Mouse (Mus musculus) kidney, adult 8-10 months (tissue): ENCODE measurements around the gene Mecom.
A peak's percentile ranks its signal among the peaks of the same experiment; 100 is the strongest.

Experiments used
- DNase-seq, 2 experiments: peaks; one replicate each; pipeline ENCODE4 v3.0.0; 2022

The Mecom gene

GRCm38 (mm10) chr3:30012666-30013365 lies 535.0 kb downstream of the Mecom start:
- peak in 1 of 2 experiments; percentile 47 for DNase-seq

DNA sequence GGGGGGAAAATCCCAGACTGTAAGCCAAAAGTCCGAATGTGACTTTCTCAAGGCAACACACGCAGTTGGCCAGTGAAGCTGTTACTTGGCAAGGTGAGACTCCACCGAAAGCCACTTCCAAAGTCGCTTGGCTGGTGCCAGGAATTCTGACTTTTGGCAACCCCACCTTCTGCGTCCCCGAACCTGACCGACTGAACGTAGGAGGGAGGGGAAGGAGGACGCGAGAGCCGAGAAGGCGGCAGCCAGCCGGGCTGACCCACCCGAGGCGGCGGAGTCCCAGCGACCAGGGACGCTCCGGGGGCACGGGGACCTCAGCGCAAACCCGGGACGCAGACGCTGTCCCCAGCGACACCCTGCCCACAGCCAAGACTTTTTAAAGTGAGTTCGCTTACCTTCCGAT lies 535.7 kb downstream of the Mecom start:
- peak; percentile 53 to 66 for DNase-seq

GRCm38 (mm10) chr3:30011712-30012111 lies 536.1 kb downstream of the Mecom start:
- DNase-seq = no peak

GRCm38 (mm10) chr3:30010889-30011288 lies 536.9 kb downstream of the Mecom start:
- no peak for DNase-seq

DNA sequence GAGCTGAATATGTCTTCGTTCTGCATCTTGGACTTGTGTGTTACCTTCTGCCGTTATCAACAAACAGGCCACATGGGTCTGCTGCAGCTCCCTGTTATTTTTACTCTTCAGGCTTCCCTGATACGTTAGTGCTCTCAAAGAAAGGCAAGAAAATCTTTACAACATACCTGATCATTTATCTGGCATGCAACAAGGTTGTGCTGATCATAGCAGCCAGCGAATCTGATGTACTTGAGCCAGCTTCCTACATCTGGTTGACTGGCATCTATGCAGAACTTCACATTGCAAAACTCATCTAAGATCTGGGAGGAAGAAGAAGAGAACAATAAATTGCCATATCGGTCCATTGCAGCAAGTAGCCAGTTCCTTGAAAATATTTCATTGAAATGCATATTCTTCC lies 538.2 kb downstream of the Mecom start:
- DNase-seq = no peak

DNA sequence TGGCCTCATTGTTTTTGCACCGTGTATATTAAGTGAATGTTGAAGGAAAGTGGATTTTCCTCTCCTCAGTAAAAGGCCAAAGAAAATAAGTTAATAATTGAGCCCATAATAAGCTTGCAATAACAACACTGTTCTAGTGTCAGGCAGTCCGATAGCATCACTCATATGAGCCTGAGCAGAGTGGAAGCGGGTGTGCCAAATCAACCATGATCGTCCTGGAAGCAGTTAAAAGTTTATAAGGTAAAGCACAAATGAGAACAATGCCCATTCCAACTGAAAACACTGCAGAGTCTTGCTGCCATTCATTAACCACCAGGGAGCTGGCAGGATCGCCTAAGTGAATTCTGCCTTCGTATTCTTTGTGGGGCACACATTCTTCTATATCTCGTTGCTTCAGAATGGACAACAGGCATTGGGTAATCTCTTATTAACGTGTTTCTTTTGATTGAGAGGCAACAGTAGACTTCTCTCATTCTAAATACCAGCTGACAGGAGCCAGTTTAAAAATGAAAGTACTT lies 542.9 kb downstream of the Mecom start:
- DNase-seq = no peak

DNA sequence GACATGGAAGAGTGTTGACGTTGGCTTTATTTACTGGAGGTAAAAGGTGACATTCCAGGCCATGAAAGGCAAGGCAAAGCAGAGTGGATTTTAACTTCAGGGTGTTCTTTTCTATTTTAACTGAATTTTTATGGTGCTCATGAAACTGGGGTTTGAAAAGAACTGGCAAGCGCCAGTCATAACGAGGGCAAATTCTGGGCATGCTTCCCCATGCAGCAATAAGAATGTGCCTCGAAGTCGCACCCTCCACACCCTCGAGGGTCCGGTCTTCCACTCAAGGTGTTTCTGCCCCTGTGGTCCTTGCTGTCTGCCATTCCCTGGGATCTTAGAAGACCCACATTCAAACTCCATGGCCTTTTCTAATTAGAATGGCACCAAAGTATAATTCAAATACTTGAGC lies 547.5 kb downstream of the Mecom start:
- DNase-seq = no peak

DNA sequence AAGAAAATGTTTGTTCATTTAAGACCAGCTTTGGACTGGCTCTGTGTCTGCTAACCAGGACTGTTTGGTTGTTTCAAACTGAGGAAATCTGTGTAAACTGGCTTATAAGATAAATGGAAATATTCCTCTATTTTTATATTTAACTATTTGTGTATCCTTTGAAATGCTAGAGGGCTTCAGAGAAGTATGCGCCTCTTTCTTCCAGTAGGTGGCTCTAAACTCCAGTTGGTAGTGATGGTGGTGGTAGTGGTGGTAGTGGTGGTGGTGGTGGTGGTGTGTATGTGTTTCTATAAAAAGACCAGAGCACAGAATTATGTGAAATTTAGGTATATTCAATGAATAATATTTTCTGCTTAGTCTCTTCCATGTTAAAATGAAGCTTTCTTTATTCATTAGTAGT lies 548.8 kb downstream of the Mecom start:
- DNase-seq = no peak

GRCm38 (mm10) chr3:29997068-29997467 lies 550.7 kb downstream of the Mecom start:
- no peak for DNase-seq

DNA sequence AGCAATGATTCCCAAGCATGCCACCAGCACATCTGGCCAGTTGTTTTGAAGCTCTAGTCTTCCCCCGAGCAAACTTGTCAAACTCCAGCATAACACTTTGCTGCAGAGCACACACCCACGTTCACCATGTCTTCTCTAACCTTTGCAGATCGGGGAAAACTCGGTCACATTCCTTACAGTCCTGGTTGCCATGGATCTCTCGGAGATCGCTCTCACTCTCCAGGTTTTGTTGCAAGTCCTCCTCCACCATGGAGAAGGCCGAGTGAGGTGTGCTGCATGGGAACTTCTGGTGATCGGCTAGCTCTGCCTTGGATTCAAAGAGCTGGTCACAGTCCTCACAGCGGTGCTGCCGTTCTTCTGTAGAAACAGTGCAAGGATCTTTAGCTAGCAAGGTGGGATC lies 554.5 kb downstream of the Mecom start:
- DNase-seq = no peak

- DNase-seq = no peak
Observed at GRCm38 (mm10) chr3:29991523-29991922, 556.3 kb downstream of the Mecom start.

- DNase-seq = no peak
Observed at GRCm38 (mm10) chr3:29984431-29984830, 563.4 kb downstream of the Mecom start.

GRCm38 (mm10) chr3:29981259-29981910 lies 566.4 kb downstream of the Mecom start:
- peak in 1 of 2 experiments; percentile 19 for DNase-seq

DNA sequence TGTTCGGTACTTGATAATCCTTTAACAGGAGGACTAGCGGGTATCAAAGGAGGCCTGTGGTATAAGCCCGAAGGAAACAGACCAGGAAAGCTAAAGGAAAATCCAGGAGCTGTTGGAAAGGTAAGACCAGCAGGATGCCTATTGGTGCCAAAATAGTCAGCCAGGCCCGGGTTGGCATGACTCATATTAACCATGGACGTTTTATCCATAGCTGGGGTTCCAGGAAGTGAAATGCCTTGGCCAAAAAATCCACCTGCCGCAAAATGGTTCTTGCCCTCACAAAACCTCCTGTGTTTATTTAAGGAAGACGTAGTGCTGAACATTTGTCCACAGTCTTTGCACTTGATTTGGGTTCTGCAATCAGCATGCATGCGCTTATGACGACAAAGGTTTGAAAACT lies 567.3 kb downstream of the Mecom start:
- DNase-seq = no peak

DNA sequence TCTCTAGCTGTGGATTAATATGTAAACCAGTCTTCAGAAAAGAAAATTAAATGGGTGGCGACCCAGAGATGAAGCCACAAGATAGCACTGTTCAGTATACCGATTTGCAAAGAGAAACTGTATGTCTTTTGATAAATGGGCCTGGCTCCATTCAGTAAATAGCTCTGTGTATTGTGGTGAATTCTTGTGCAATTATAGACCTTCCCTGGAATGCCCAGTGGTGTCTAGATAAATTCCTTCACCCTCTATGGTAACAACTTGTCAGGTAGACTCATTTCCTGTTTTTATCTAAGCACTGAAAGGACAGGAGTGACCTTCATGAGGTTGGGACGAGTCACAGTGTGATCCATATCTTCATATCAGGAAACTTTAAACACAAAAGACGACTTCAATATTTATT lies 571.2 kb downstream of the Mecom start:
- no peak for DNase-seq

DNA sequence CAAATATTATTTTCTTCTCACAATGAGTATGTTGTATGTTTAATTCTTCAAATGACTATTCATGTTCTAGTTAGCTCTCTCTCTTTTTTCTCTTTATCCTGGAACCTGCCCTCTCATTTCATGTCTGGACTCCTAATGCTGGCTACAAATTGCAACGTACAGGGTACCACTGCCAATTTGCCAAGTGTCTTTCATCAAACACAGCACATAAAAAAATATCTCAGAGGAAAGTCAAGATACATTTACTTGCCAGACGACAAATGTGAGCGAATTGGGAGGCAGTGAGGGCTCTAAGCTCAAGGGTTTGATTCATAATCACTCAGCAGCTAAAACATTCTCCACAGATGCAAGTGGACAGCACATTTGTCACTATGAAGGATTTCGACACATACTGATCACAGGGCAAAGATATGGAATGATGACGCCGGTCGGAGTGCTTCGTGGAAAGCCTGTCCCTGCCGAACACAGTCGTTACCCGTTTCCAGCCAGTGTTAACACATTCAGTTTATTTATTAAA lies 579.3 kb downstream of the Mecom start:
- no peak for DNase-seq

GRCm38 (mm10) chr3:29963953-29964352 lies 583.9 kb downstream of the Mecom start:
- DNase-seq = no peak

DNA sequence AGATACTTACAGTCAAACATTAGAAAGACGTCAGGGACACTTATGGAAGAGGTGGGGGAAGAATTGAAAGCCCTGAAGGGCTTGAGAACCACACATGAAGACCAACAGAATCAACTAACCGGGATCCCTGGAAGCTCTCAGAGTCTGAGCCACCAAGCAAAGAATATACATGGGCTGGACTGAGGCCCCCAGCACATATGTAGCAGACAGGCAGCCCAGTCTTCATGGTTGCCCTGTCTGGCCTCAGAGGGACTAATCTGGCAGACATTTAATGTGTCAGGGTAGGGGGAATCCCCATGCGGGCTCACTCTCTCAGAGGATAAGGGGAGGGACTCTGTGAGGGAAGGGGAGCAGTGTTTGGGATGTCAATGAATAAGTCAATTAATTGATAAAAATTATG lies 584.4 kb downstream of the Mecom start:
- DNase-seq = no peak

DNA sequence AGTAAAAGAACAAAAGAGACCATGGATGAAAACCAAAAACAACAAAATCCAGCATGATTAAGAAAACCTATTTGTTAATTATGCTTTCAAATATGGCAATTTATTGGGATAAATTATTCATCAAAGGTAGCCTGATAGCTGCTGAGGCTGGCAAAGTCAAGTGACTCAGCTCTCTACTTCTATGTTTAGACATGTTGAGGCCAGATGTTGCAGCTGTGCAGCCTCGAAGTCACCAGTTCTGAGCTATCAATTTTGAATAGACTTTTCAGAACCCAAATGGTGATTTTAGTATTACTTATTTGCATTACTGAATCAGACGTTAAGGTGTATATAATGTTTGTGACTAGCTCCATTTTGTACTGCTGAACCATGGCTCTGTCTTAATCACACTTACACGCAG lies 588.8 kb downstream of the Mecom start:
- DNase-seq = no peak

DNA sequence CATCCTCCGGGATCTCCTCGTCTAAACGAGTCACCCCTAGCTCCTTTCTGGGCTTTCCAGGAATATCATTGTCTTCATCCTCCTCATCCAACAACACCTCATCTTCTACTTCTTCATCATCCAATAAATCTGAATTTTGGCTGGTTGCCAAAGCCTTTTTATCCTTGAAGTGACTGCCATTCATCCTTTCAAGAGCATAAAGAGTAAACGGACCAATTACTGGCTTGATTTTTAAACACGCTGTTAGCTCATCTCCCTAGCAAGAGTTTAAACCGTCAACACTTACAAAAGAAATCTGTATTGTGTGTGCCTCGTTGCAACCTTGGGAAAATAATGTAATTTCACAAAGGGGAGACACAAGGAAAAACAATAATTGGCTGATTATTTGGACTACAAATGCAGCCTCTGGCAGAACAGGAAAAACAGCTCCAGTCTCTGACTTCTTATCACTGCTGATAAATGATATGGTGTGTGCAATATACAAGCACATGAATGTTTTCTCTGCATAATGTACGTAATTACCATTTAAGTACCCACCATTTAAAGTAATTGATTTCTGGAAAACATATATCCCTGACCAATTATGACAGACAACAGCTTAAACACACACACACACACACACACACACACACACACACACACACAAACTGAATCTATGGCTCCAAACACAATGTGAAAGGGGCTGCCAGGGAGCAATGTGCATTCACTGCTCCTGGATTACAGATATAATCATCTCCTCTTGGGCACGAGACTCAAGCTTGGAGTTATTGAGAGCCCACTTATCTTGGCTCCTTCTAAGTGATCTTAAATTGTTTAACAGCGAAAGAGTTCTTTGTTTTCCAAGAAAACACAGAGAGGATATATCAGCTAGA lies 590.2 kb downstream of the Mecom start:
- no peak for DNase-seq

GRCm38 (mm10) chr3:29953269-29953668 lies 594.5 kb downstream of the Mecom start:
- DNase-seq = no peak

GRCm38 (mm10) chr3:29950853-29951252 lies 597.0 kb downstream of the Mecom start:
- DNase-seq = no peak

- no peak for DNase-seq
Observed at GRCm38 (mm10) chr3:29903596-29904308, 644.1 kb downstream of the Mecom start.
